Mouse (Mus musculus) megakaryocyte, adult 5-6 weeks (primary cell): ENCODE measurements at regions not wholly inside any gene's neighbourhood (a gene's known extent, or its start where the extent isn't known, plus 50 kb on each side); places are given as distances from the start of the nearest gene placed in this dataset.
A peak's percentile ranks its signal among the peaks of the same experiment; 100 is the strongest.

ENCODE experiments used
- ATAC-seq: 2 replicates; pipeline ENCODE4 v1.8.0; 2016; ENCODE audit warnings: mild to moderate bottlenecking, inconsistent platforms; ENCODE audit not compliant: poor library complexity, severe bottlenecking

DNA sequence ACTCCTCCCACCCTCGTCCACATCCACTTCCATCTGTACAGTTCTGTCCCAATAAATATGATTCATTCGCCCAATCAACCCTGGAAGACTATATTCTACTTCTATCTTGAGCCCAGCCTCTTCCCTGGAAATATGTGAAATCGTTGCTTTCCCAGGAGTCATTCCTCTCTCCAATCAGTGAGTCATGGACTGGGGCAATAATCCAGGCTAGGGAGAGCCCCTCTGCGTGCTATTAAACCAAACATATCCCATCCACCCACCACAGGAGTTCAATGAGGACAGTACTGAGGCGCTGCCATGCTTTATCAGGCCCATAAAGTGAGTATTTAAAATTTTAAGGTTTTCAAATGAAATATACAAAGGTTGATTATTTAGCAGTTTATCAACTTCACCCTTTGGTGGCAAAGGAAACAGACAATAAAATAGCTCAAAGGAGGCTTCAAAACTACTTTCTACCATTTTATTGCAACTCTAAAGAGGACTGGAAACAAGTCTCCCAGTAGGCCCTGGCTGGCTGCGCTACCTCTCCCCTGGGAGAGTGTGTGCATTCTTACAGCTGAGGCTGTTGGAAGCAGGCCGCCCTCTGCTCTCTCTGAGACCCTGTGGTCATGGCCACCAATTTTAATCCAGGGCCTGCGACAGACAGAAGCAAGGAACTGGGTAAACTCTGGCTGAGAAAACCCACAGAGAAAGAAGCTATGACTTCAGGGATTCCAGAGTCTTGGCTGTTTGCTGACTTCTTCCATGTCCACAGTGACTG lies 471.9 kb downstream of the Lmo4 start:
- no peak for ATAC-seq

DNA sequence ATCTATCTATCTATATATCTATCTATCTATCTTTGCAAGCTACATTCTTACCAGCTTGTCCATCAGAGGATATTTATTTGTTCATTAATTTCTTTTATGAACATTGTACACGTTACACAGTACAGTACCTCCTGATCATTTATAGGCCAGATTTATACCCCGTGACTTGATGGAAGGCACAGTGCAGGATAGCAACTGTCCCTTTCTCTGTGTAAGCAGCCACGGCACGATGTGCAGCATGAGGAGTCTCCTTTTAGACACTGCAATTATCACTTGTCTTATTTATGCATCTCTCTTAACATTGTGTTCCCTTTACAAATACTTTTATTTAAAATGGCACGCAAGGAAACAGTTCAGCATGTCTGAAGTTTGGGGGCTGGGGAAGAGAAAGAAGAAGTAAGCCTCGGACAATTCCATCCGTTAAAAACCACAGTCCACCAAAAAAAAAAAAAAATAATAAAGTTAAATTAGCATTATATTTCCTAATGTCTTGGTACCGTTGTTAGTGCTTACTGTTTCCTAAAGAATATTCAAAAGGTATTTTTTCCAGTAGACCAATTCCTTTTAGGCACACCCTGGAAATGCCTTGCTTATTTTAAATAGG lies 475.4 kb downstream of the Lmo4 start:
- peak; percentile 31; the same call in 1 of the 2 replicates for ATAC-seq

DNA sequence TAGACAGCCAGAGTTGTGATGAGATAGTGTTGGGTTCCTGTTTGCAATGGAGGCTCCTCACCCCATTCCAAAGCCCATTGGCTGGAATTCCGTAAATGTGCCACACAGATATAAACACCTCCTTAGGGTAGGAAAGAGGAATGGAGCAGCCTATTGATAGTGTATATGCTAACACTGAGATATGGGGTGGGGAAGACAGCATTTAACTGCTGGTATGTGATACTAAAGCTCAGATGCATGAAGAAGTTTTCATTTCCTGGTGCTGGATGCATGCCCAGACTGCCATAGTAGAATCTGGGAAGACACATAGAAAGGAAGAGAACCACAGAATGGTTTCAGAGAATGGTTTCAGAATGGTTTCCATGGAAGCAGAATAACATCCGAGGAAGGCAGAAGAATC lies 482.4 kb downstream of the Lmo4 start:
- ATAC-seq, result no peak

DNA sequence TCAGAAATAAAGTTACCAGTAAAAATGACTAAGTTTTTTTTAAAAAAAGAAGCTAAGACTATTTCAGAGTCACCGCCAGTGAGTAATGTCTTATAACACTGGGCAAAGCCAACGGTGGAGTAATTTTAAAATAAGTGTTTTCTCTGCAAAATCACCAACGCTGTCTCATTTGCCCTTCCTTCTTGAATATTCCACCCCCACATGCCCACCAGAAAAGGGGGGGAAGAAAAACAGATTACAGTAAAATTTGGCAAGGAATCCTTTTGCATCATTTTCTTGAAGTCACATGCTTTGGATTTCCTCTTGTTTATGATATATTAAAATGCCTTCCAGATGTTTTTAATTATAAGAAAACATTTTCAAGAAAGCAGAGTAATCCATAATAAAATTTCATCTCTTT lies 482.9 kb downstream of the Lmo4 start:
- no peak for ATAC-seq

DNA sequence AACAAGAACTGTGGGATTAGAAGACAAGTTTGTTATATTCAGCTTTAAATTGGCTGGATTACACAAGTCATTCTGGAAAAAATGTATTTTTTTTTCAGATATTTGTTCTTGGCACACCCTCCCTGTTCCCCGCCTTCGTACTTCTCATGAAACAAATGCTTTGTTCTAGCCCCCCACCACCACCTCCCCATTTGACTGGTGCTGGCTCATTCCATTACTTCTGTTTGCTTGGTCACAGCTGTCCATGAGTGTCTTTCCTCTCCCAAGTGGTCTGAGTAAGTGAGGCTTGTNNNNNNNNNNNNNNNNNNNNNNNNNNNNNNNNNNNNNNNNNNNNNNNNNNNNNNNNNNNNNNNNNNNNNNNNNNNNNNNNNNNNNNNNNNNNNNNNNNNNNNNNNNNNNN lies 491.8 kb downstream of the Lmo4 start:
- no peak for ATAC-seq

DNA sequence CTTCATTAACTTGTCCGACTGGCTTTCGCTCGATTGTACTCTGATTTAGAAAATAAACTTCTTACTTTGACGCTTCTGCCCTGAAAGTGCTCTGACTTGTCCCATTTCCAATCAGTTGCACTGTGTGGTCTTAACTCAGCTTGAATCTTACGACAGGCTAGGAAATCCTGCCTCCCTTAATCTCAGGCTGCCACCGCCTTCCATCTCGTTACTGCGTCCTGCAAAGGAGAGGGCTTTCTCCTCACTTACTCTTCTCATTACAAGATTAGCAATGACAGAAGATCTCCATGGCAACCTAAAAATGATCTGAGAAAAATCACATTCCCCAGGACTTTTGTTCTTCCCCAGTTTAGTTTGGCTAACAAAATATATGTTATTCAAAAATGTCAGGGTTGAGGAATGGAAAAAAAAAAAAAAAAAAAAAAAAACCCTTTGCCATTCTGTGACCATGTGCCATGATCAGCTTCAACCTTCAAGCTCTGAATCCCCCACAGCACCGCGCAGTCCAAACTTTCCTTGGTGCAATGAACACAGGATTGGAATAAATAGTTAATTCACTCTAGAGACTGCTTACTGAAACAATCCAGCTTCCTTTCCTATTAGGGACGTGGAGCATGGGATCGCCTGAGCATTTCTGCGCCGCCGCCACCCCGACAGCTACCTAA lies 494.1 kb downstream of the Lmo4 start:
- no peak for ATAC-seq

DNA sequence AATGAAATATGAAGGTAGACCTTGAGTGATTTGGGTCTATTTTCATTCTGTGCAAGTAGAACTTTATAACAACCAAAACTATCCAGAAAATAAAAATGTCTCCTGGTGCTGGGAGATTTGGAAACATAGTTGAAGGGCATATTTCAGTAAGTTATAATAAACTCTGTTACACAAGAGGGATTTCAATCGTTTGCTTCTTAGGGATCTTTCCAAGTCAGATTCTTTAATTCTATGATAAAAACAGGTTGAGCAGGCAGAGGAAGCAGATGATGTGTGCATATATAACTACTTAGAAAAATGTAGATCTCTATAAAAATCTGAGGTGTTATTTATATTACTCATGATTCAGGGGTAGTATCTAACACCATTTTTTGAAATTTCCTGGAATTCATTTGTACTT lies 498.3 kb downstream of the Lmo4 start:
- no peak for ATAC-seq

DNA sequence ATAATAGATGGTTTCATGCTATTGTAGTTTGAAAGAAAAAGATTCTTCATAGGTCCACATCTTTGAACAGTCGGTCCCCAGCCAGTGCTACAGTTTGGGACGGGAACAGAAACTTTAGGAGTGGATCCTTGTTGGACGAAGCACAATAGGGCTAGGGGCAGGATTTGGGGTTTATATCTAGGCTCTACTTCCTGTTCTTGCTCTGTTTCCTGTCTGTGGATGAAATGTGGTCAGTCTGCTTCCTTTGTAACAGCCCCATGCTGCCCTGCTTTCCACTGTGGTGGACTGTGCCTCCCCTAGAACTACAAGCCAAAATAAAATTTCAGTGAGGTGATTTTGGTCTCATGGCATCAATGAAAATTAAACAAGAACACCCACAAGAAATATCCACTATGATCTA lies 510.2 kb downstream of the Lmo4 start:
- peak; percentile 73 for ATAC-seq

DNA sequence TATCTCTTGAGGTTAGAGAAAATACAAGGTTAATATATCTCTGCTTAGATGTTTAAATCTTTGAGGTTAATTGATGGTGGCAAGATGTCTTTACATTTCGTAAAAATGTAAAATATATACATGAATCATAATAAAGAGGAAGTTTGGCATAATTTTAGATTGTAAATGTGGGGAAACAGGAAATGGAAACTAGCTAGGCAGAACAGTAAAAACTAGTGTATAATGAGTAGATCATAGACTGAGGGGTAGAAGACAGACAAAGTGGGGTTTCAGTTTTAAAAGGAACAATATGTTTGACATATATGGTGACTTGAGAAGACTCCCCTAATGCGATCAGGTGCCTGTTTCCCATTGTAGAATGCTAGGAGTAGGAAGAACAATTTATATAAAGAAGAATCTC lies 519.3 kb downstream of the Lmo4 start:
- peak; percentile 76 for ATAC-seq

DNA sequence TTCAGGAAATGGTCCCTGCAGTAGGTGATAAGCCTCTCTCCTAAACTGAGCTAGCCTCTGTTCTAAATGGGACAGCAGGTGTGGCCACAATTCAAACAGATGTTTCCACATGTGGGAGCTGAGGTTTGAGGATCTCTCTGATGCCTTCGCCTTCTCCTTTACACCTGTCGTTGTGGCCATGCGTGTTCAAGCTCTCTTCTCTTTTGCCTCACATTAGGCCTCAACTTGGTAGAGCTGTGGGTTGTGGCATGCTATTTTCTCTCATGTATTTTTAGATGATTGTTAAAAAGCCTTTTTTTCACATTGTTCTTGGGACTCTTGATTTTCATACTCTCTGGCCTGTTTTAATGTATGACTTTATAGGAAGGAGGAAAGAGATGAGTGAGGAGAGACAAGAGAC lies 526.8 kb downstream of the Lmo4 start:
- ATAC-seq, result no peak

DNA sequence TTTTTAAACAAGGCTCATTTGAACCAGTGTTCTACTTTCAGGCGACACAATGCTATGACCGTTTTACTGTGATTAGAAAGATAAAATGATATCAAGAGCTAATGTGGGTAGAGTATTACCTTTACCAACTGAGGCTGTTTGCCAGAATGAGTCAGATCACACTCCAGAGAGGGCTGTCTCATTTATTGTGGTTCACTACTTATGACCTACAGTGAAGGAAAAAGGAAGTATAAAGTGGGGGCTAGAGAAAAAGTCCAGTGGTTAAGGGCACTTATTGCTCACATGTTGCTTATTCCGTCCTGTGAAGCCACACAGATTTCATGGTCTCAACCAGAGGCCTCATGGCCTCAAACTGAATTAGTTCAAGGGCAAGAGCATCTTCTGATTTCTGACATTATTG lies 530.2 kb downstream of the Lmo4 start:
- peak; percentile 54 for ATAC-seq

DNA sequence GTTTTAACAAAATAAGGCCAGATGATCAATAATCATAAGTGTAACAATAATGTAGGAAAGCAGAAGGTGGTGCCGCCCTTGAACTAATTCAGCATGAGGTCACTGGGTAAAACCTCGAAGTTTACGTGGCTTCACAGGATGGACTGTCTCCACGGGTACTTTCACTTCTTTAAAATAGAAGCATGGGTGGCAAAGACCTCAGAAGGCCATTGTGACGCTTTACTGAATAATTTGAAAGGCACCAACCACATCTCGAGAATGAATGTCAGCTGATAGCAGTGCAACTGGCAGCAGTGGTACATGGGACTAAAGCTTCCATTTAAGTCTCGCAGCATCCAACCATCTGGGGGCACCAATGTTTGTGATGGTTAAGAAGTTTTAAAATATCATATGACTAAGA lies 530.6 kb downstream of the Lmo4 start:
- peak; percentile 85 for ATAC-seq

DNA sequence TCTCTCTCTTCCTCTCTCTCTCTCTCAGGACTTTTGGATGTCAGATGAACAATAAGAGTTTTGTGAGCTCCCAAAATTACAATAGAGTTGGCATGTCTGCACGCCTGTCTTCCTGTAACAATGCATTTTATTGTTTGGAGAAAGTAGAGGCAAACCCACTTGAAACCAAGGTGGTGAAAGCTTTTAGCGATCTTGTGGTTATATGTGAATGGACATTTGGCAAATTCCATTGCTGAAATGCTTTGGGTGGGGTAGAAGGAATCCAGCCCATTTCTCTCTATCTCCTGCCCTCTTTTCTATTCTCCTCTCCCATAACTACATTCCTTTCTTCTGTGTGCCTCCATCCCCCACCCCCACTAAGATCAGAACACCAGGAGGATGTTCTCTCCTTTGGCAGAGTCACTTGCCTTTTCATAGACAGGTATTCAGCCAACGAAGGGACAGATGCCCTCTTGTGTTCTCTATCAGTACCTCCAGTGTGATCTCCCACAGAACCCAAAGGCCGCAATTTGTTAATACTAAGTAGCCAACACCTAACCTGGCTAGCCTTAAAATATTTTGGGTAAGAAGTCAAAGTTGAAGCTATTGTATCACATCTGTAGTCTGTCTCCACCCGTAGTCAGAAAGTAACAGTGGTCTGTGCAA lies 542.9 kb downstream of the Lmo4 start:
- ATAC-seq, result no peak

DNA sequence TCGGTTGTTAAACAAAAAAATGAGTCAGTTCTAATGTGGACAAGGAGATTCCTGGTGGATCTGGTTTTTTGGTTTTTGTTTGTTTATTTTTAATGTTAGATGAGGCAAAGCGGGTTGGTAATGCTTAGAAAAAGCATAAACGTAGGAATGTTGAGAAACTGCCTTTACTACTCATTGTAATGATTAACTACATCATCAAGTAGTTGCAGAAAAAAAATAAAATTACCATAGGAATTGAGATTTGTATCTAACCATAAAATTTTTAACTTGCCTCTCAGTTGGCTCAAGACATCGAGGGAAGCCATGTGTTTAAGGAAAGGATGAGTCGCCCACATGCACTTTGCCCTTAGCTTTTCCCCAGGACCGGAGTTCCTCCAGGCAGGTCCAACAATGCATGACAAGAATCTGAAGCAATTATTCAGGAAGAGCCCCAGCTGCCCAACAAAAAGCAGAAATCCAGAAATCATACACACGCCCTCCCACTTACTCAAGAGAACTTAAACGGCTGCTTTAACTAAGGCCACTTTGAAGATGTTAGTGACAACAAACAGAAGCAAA lies 545.5 kb downstream of the Lmo4 start:
- no peak for ATAC-seq

DNA sequence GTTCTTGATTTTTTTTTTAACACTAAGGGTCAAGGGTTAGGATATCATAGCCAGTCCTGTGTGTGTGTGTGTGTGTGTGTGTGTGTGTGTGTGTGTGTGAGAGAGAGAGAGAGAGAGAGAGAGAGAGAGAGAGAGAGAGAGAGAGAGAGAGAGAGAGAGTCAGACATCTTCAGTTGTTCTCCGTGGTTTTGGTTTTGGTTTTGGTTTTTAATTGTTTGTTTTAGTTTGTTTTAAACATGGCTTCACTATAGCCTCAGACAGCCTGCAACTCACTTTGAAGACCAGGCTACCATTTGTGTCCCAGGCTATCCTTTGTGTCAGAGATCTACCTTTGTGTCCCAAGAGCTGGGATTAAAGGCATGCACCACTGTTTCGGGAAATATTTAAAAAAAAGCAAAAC lies 557.8 kb downstream of the Lmo4 start:
- ATAC-seq, result no peak

DNA sequence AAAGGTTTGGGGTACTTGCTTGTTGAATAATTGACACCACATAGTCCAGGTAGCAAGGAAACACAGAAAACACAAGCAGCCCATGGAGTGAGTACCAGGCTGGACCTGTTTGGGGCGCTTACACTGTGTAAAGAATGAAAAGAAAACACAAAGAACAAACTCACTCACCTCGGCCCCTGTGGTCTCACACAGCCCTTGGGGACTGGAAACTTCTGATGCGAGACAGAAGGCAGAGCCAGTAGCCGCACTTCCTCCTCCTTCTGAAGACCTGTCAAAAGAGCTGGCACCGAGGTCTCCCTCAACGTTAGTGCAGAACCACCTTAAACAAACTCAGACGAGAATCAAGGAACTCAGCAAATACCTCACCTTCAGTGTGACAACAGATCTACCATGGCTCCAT lies 558.2 kb downstream of the Lmo4 start:
- ATAC-seq, result peak; percentile 87

DNA sequence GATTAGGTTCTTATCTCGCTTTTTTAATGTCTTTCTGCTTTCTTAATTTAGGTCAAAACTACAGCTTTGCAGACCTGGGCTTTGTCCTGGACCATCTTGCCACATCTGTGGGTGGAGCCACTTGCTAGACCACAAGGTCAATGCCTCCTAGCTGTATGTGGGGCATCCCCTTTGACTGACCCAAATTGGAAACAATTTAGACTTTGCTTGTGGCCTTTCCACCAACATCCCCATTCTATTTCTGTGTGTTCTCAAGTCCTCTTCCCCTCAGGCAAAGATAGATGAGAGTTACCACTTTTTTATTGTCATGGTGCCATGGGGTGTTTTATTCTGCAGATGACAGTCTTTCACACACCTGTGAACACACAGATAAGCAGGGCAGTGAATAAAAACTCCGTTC lies 572.0 kb downstream of the Lmo4 start:
- peak; percentile 36; the same call in 1 of the 2 replicates for ATAC-seq

DNA sequence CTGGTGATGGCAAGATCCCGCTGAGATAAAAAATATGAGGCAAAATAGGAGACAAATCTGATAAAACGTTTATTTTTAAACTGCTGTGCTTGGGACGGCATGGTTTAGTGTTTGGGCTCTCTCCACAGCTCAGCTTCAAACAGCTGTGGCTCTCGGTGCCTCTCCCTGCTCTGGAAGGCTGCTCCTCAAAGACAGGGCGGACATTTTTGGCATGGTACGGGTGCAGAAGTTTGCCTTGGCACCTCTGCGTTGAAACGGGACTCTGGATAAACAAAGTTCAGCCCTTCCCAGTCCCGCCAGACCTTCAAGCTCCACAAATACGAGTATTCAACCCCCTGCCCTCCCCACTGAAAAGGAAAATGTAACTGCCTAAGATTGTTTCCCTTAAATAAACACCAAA lies 573.8 kb downstream of the Lmo4 start:
- ATAC-seq, result no peak

DNA sequence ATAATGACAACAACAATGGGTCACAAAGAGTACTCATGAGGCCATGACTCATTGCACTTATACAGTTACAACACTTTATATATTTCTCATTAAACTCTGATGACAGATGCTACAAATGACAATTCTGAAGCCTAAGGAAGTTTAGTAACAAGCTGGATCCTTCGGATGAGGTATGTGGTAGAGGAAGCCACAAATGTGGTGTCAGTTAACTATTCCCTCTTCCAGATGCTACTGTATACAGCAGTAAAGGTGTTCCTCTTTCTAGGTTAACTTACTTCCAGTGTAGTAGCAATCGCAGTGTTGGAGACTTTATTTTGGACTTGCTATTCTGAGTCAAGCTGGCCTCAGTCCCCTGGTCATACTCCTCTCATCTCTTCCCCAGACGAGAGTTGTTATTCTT lies 580.1 kb downstream of the Lmo4 start:
- peak; percentile 64 for ATAC-seq

DNA sequence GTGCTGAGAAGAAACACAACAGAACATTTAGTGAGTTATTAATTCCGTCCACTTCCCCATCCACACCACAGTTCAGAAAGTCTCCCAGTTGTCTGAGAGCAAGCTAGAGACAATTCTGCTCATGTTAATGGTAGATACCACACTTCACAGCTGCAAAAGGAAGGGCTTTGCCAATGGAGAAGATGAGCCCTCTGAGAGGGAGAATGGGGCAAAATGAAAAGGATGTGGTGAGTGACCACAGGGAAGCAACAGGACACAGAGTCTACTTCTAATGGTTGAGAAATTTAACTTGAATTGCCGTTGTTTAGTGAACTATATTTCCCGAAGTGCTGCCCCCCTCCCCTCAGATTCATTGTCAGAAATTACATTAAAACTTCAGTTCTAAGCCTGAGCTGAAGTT lies 582.7 kb downstream of the Lmo4 start:
- peak; percentile 66 for ATAC-seq

DNA sequence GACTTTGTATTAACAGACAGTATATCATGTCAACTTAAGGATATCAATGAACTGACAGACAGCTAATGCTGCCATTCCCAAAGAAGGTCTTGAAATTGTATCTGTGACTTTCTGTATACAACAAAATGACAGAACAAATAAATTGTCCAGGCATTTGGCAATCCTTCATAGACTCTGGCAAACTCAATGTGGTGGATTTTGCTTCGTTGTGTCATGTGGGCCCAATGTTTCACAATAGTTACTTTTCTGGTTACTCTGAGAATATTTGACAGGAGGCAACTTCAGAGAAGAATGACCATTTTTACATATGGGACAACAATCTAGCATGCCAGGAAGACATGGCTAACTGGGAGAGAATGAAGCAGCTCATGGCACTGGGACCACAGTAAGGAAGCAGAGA lies 585.9 kb downstream of the Lmo4 start:
- no peak for ATAC-seq
